Comparison of ENCODE assay signal across 22 mouse cellular contexts in genomic region chr4:132306004-132306403, GRCm38 (mm10). TPM values are rescaled to one million over a fixed set of nuclear protein-coding genes. Genes with fewer than 3 reads are reported as not detected.
A peak's percentile ranks its signal among the peaks of the same experiment; 100 is the strongest.
DNase-seq lines count a peak whose midpoint lies in the region; ATAC-seq and TF ChIP-seq lines count a peak whose summit lies in the region.
"Had no signal": no experiment of that assay in that cellular context is flagged by ENCODE, and none has a peak within 500 bp of the region (broad histone marks: within the 10 kb centered on the region; RNA-seq: fewer than 3 reads in every experiment).

No protein-coding gene starts in this region.

- no peak for TF ChIP-seq POLR2A in ES-Bruce4 (IDR thresholded peaks at IDR 0.05; ENCODE audit: insufficient read depth, low read length)

- peaks cover 23% of the 10 kb centered on the region for H3K36me3 ChIP-seq in ES-Bruce4 (ENCODE audit: control insufficient read depth, insufficient read depth, low read length, poor library complexity, severe bottlenecking)

- H3K27ac ChIP-seq in ES-Bruce4 (ENCODE audit: insufficient read depth, low read length): peak overlapping the region; percentile 26; the same call in 1 of the 2 replicates
- H3K27ac ChIP-seq: embryonic facial prominence, embryonic 13.5 days; forebrain, embryonic 13.5 days; gastrocnemius, adult 2 months; hindbrain, embryonic 10.5 days; hindbrain, postnatal 0 days; layer of hippocampus, adult 2 months; midbrain, embryonic 13.5 days had no signal

- no peak for TF ChIP-seq CTCF in ES-Bruce4 (IDR thresholded peaks at IDR 0.05; ENCODE audit: low read depth, low read length)

- H3K9me3 ChIP-seq in ES-Bruce4 (replicated peaks; ENCODE audit: control insufficient read depth, insufficient read depth, low read length, poor library complexity, severe bottlenecking): no peaks in the 10 kb centered on the region
- H3K9me3 ChIP-seq: embryonic facial prominence, embryonic 13.5 days; forebrain, embryonic 13.5 days; hindbrain, embryonic 10.5 days; megakaryocyte, embryonic 14.5 days; midbrain, embryonic 13.5 days had no signal

- H3K27me3 ChIP-seq in ES-Bruce4 (ENCODE audit: control insufficient read depth, insufficient read depth, low read length, poor library complexity, severe bottlenecking): no peaks in the 10 kb centered on the region
- H3K27me3 ChIP-seq: embryonic facial prominence, embryonic 13.5 days; forebrain, embryonic 13.5 days; midbrain, embryonic 13.5 days had no signal

- peaks cover 3% of the 10 kb centered on the region for H3K4me1 ChIP-seq in ES-Bruce4 (ENCODE audit: control insufficient read depth, insufficient read depth, low read length)

- DNase-seq in layer of hippocampus, adult 9-11 months: peak; percentile 26
- no peak for DNase-seq in layer of hippocampus, postnatal 25 days (ENCODE audit: extremely low spot score in 1 of 2, low spot score in 1 of 2)
- DNase-seq in brain, adult 2 months (ENCODE audit: low read depth, low spot score): peak; percentile 12
- DNase-seq in retina, embryonic 14.5 days (ENCODE audit: low spot score): no peak
- DNase-seq: cerebellum, adult 2 months; cerebellum, postnatal 25 days; gastrocnemius, adult 2 months; lung, adult 18-20 months; lung, postnatal 14 days; right cerebral cortex, postnatal 25 days; thymus, postnatal 14 days had no signal

- no peak overlapping the region for H3K4me3 ChIP-seq in ES-Bruce4 (ENCODE audit: low read depth, low read length)
- H3K4me3 ChIP-seq: embryonic facial prominence, embryonic 13.5 days; erythroblast, embryonic 14.5 days; forebrain, embryonic 13.5 days; gastrocnemius, adult 2 months; hindbrain, embryonic 10.5 days; layer of hippocampus, adult 2 months; megakaryocyte, embryonic 14.5 days; midbrain, embryonic 13.5 days had no signal

- ATAC-seq in megakaryocyte progenitor cell, adult 5-6 weeks (replicated peaks; ENCODE audit: poor library complexity): peak; percentile 10; the same call in 1 of the 2 replicates
- no peak for ATAC-seq in cerebellum, adult (ENCODE audit: insufficient number of reproducible peaks, low FRiP score, low TSS enrichment)
- ATAC-seq: forebrain, embryonic 13.5 days; hindbrain, postnatal 0 days; midbrain, embryonic 13.5 days had no signal

- peak overlapping the region; percentile 25; the same call in 1 of the 2 replicates for H3K9ac ChIP-seq in ES-Bruce4 (ENCODE audit: low read depth, poor library complexity, severe bottlenecking)
- H3K9ac ChIP-seq: embryonic facial prominence, embryonic 13.5 days; forebrain, embryonic 13.5 days; midbrain, embryonic 13.5 days had no signal

- no peak for TF ChIP-seq EP300 in ES-Bruce4 (IDR thresholded peaks at IDR 0.05; ENCODE audit: insufficient read depth, low read depth, low read length)

RNA-seq across cellular contexts. Expression of gene Rab42, which starts 2.8 kb away (rescaled TPM):
- 1 to 10 TPM; 1.7 TPM for total RNA-seq in layer of hippocampus, postnatal 25 days (2021)
- polyA plus RNA-seq in ES-Bruce4 (2011; ENCODE audit: insufficient read depth, insufficient read length, low read depth, missing spikeins): 0.90 TPM in 1 of 2 replicates, not detected in the other
- not detected in 2 replicates for total RNA-seq in megakaryocyte progenitor cell, adult 5-6 weeks (2015)
- 1.0 and 1.3 TPM in 2 replicates for total RNA-seq in megakaryocyte progenitor cell, adult 5-6 weeks (2017)

RNA-seq across cellular contexts. Expression of gene Trnau1ap, which starts 23.3 kb away (rescaled TPM):
- 10 to 100 TPM; 19.6 to 23.2 TPM for total RNA-seq in layer of hippocampus, postnatal 25 days (2021)
- polyA plus RNA-seq in ES-Bruce4 (2011; ENCODE audit: insufficient read depth, insufficient read length, low read depth, missing spikeins): 35.2 and 36.1 TPM in 2 replicates
- 32.2 and 45.6 TPM in 2 replicates for total RNA-seq in megakaryocyte progenitor cell, adult 5-6 weeks (2015)
- total RNA-seq in megakaryocyte progenitor cell, adult 5-6 weeks (2017): 34.4 and 43.4 TPM in 2 replicates

RNA-seq across cellular contexts. Expression of gene Taf12, which starts 31.8 kb away (rescaled TPM):
- total RNA-seq in layer of hippocampus, postnatal 25 days (2021): 10 to 100 TPM; 19.2 to 26.8 TPM
- polyA plus RNA-seq in ES-Bruce4 (2011; ENCODE audit: insufficient read depth, insufficient read length, low read depth, missing spikeins): 34.3 and 35.2 TPM in 2 replicates
- total RNA-seq in megakaryocyte progenitor cell, adult 5-6 weeks (2015): 40.5 and 42.1 TPM in 2 replicates
- total RNA-seq in megakaryocyte progenitor cell, adult 5-6 weeks (2017): 34.1 and 72.2 TPM in 2 replicates

RNA-seq across cellular contexts. Expression of gene Gmeb1, which starts 44.6 kb away (rescaled TPM):
- total RNA-seq in layer of hippocampus, postnatal 25 days (2021): 10 to 100 TPM; 21.9 to 26.9 TPM
- polyA plus RNA-seq in ES-Bruce4 (2011; ENCODE audit: insufficient read depth, insufficient read length, low read depth, missing spikeins): 23.8 and 25.9 TPM in 2 replicates
- total RNA-seq in megakaryocyte progenitor cell, adult 5-6 weeks (2015): 13.9 and 14.3 TPM in 2 replicates
- 18.7 and 29.3 TPM in 2 replicates for total RNA-seq in megakaryocyte progenitor cell, adult 5-6 weeks (2017)

RNA-seq across cellular contexts. Expression of gene Rcc1, which starts 47.4 kb away (rescaled TPM):
- 10 to 100 TPM; 11.1 to 13.1 TPM for total RNA-seq in layer of hippocampus, postnatal 25 days (2021)
- polyA plus RNA-seq in ES-Bruce4 (2011; ENCODE audit: insufficient read depth, insufficient read length, low read depth, missing spikeins): 78.8 and 83.1 TPM in 2 replicates
- total RNA-seq in megakaryocyte progenitor cell, adult 5-6 weeks (2015): 24.2 and 26.8 TPM in 2 replicates
- 44.1 and 46.9 TPM in 2 replicates for total RNA-seq in megakaryocyte progenitor cell, adult 5-6 weeks (2017)

Comparison
In these comparisons a context has a peak if more than half of its experiments do, and no peak if none do; other contexts are left out.
1. DNase-seq: peak in layer of hippocampus, adult 9-11 months (single experiment) and brain, adult 2 months (single experiment); none in layer of hippocampus, postnatal 25 days (0 of 2) and retina, embryonic 14.5 days (single experiment).